Mouse (Mus musculus) neural tube, embryonic 15.5 days (tissue): ENCODE measurements around the gene Fbxl19. TPM values are rescaled to one million over a fixed set of nuclear protein-coding genes. Genes with fewer than 3 reads are reported as not detected.

Experiments used
- ATAC-seq: fragments of 200-750 bp; cut with Nextera tagmentation; 2 replicates; pipeline ENCODE4 v1.8.0; 2017; ENCODE audit warnings: mild to moderate bottlenecking, moderate TSS enrichment, moderate library complexity; ENCODE audit not compliant: low FRiP score
- H3K27ac ChIP-seq: fragments of 300-500 bp; sonication (generic); replicated peaks from 2 replicates; pipeline ENCODE4 v1.5.1; 2015; ENCODE audit warnings: mild to moderate bottlenecking, inconsistent platforms
- H3K27me3 ChIP-seq: fragments of 300-500 bp; sonication (generic); replicated peaks from 2 replicates; pipeline ENCODE4 v1.6.1; 2015; ENCODE audit warnings: inconsistent platforms
- H3K36me3 ChIP-seq: fragments of 300-500 bp; sonication (generic); 2 replicates; pipeline ENCODE4 v1.6.1; 2015; ENCODE audit warnings: inconsistent platforms
- H3K4me1 ChIP-seq: fragments of 300-500 bp; sonication (generic); 2 replicates; pipeline ENCODE4 v1.6.1; 2015; ENCODE audit warnings: inconsistent platforms
- H3K4me2 ChIP-seq: fragments of 300-500 bp; sonication (generic); 2 replicates; pipeline ENCODE4 v1.6.1; 2015; ENCODE audit warnings: inconsistent platforms, mild to moderate bottlenecking, moderate library complexity
- H3K4me3 ChIP-seq: fragments of 300-500 bp; sonication (generic); replicated peaks from 2 replicates; pipeline ENCODE4 v1.5.1; 2015; ENCODE audit warnings: mild to moderate bottlenecking, inconsistent platforms
- H3K9ac ChIP-seq: fragments of 300-500 bp; sonication (generic); replicated peaks from 2 replicates; pipeline ENCODE4 v1.6.1; 2015; ENCODE audit warnings: mild to moderate bottlenecking, inconsistent platforms
- H3K9me3 ChIP-seq: fragments of 300-500 bp; sonication (generic); replicated peaks from 2 replicates; pipeline ENCODE4 v1.6.1; 2016; ENCODE audit warnings: inconsistent platforms
- WGBS: fragments of 180-500 bp; shearing (Covaris S2); methylation state at CpG from one replicate; pipeline ENCODE4 v1.1.7; 2015; ENCODE audit warnings: mixed read lengths; 5-methylcytosine and 5-hydroxymethylcytosine counted together
- polyA plus RNA-seq: library from polyadenylated mRNA; unstranded; fragments of >200 nt; fragmentation: Nextera tagmentation; extraction: Ambion mirVana; gene quantifications from 2 replicates; pipeline ENCODE4 v1.2.1, GENCODE M21; 2015

Gene Fbxl19
- polyA plus RNA-seq, 1 experiment from 2014 or later: 8.7 TPM

GRCm38 (mm10) chr7:127759716-127760115 is 15.4 kb downstream of the Fbxl19 start:
- Histone ChIP-seq H3K27ac (no peak overlapping the region), H3K4me2 (no peak overlapping the region; the same call in 1 of the 2 replicates), H3K9ac (no peak overlapping the region), H3K36me3 (peaks cover 81% of the 10 kb centered on the region), H3K4me1 (peaks cover 32% of the 10 kb centered on the region), H3K27me3 (no peaks in the 10 kb centered on the region), H3K4me3 (no peak overlapping the region), H3K9me3 (no peaks in the 10 kb centered on the region)
- WGBS: 81% methylated on average over 6 of the region's 6 CpGs
- no peak for ATAC-seq

- H3K36me3 ChIP-seq: peaks cover 81% of the 10 kb centered on the region
- no peak overlapping the region for H3K9ac ChIP-seq
These were observed 16.1 kb downstream of the Fbxl19 start for GRCm38 (mm10) chr7:127760478-127760877.

GRCm38 (mm10) chr7:127761026-127761425 is 16.7 kb downstream of the Fbxl19 start:
- 45% methylated on average over 7 of the region's 7 CpGs for WGBS
- Histone ChIP-seq H3K36me3 (peaks cover 81% of the 10 kb centered on the region), H3K4me2 (no peak overlapping the region), H3K9me3 (no peaks in the 10 kb centered on the region), H3K27me3 (no peaks in the 10 kb centered on the region), H3K9ac (no peak overlapping the region), H3K27ac (no peak overlapping the region), H3K4me1 (peaks cover 21% of the 10 kb centered on the region), H3K4me3 (no peak overlapping the region)
- ATAC-seq: no peak

More at GRCm38 (mm10) chr7:127760478-127760877, 16.1 kb downstream of the Fbxl19 start:
- Histone ChIP-seq H3K9me3 (no peaks in the 10 kb centered on the region), H3K4me3 (no peak overlapping the region), H3K27ac (no peak overlapping the region), H3K27me3 (no peaks in the 10 kb centered on the region), H3K4me2 (no peak overlapping the region), H3K4me1 (peaks cover 25% of the 10 kb centered on the region)
- WGBS: 77% methylated on average over 3 of the region's 3 CpGs
- no peak for ATAC-seq

- no peak for ATAC-seq
- H3K4me3 ChIP-seq: no peak overlapping the region
- peaks cover 81% of the 10 kb centered on the region for H3K36me3 ChIP-seq
- H3K4me2 ChIP-seq: no peak overlapping the region
- H3K4me1 ChIP-seq: peaks cover 6% of the 10 kb centered on the region
- no peak overlapping the region for H3K9ac ChIP-seq
- no peak overlapping the region for H3K27ac ChIP-seq
- H3K9me3 ChIP-seq: no peaks in the 10 kb centered on the region
- H3K27me3 ChIP-seq: no peaks in the 10 kb centered on the region
- 94% methylated on average over 4 of the region's 4 CpGs for WGBS
These were observed 19.3 kb downstream of the Fbxl19 start for GRCm38 (mm10) chr7:127763642-127764041.

- peaks cover 66% of the 10 kb centered on the region for H3K36me3 ChIP-seq
- H3K27me3 ChIP-seq: no peaks in the 10 kb centered on the region
- WGBS: 98% methylated on average over 2 of the region's 2 CpGs
- no peak overlapping the region for H3K9ac ChIP-seq
- H3K4me2 ChIP-seq: no peak overlapping the region
- no peak overlapping the region for H3K4me3 ChIP-seq
- no peaks in the 10 kb centered on the region for H3K9me3 ChIP-seq
- no peak for ATAC-seq
- no peak overlapping the region for H3K27ac ChIP-seq
- peaks cover 27% of the 10 kb centered on the region for H3K4me1 ChIP-seq
These were observed 21.4 kb downstream of the Fbxl19 start for GRCm38 (mm10) chr7:127765756-127766155.

- no peak for ATAC-seq
- H3K9ac ChIP-seq: no peak overlapping the region
- H3K4me3 ChIP-seq: no peak overlapping the region
- no peaks in the 10 kb centered on the region for H3K9me3 ChIP-seq
- H3K4me1 ChIP-seq: peaks cover 32% of the 10 kb centered on the region
- 85% methylated on average over 17 of the region's 17 CpGs for WGBS
- H3K27me3 ChIP-seq: no peaks in the 10 kb centered on the region
- H3K27ac ChIP-seq: no peak overlapping the region
- H3K4me2 ChIP-seq: no peak overlapping the region
- peaks cover 66% of the 10 kb centered on the region for H3K36me3 ChIP-seq
These were observed 22.7 kb downstream of the Fbxl19 start for GRCm38 (mm10) chr7:127766851-127767609.

- H3K4me2 ChIP-seq: no peak overlapping the region
- no peak overlapping the region for H3K9ac ChIP-seq
- H3K4me1 ChIP-seq: peaks cover 32% of the 10 kb centered on the region
- peak overlapping the region; percentile 45; the same call in 1 of the 2 replicates for H3K27ac ChIP-seq
- no peaks in the 10 kb centered on the region for H3K9me3 ChIP-seq
- no peak overlapping the region for H3K4me3 ChIP-seq
- peaks cover 58% of the 10 kb centered on the region for H3K36me3 ChIP-seq
- no peaks in the 10 kb centered on the region for H3K27me3 ChIP-seq
- ATAC-seq: no peak
- WGBS: 93% methylated on average over 19 of the region's 19 CpGs
These were observed 23.5 kb downstream of the Fbxl19 start for GRCm38 (mm10) chr7:127767671-127768345.

GRCm38 (mm10) chr7:127768346-127768996 is 24.1 kb downstream of the Fbxl19 start:
- Histone ChIP-seq H3K4me2 (no peak overlapping the region), H3K27me3 (no peaks in the 10 kb centered on the region), H3K4me1 (peaks cover 32% of the 10 kb centered on the region), H3K27ac (peak overlapping the region; percentile 45), H3K9ac (no peak overlapping the region), H3K4me3 (no peak overlapping the region; the same call in 1 of the 2 replicates), H3K36me3 (peaks cover 54% of the 10 kb centered on the region), H3K9me3 (no peaks in the 10 kb centered on the region)
- peak; percentile 16 for ATAC-seq
- 50% methylated on average over 12 of the region's 13 CpGs for WGBS

GRCm38 (mm10) chr7:127768997-127769593 is 24.8 kb downstream of the Fbxl19 start:
- Histone ChIP-seq H3K9me3 (no peaks in the 10 kb centered on the region), H3K36me3 (peaks cover 48% of the 10 kb centered on the region), H3K4me1 (peaks cover 35% of the 10 kb centered on the region), H3K9ac (peak overlapping the region; percentile 43; the same call in 1 of the 2 replicates), H3K27me3 (no peaks in the 10 kb centered on the region), H3K4me2 (peak overlapping the region; percentile 77), H3K4me3 (peak overlapping the region; percentile 51), H3K27ac (peak overlapping the region; percentile 82)
- WGBS: under 1% methylated on average over 16 of the region's 16 CpGs
- ATAC-seq: peak; percentile 87

- Histone ChIP-seq H3K27me3 (no peaks in the 10 kb centered on the region), H3K36me3 (peaks cover 42% of the 10 kb centered on the region), H3K4me3 (peak within 1 kb of the TSS; percentile 51), H3K9ac (peak within 1 kb of the TSS; percentile 60), H3K27ac (peak within 1 kb of the TSS; percentile 82), H3K4me2 (peak within 1 kb of the TSS; percentile 77), H3K4me1 (peaks cover 35% of the 10 kb centered on the region), H3K9me3 (no peaks in the 10 kb centered on the region)
- 0% methylated on average over 24 of the region's 24 CpGs for WGBS
- peak; percentile 63 for ATAC-seq
These were observed 25.3 kb downstream of the Fbxl19 start, which contains the start of gene Orai3 for GRCm38 (mm10) chr7:127769651-127770038. Orai3 (plus strand) TSS chr7:127769815.
